Mouse (Mus musculus) adrenal gland, postnatal 36 days (tissue): ENCODE data around the gene Celf5. TPM values are rescaled to one million over a fixed set of nuclear protein-coding genes. Genes with fewer than 3 reads are reported as not detected.

Experiments
- DNase-seq, 2 experiments: peaks; one replicate each; pipeline ENCODE4 v3.0.0; 2021; ENCODE audit warnings: mixed read lengths in 1 of 2
- total RNA-seq, 2 experiments: library from RNA; stranded (reverse); gene quantifications; 2 replicates each; pipeline ENCODE4 v1.2.3; 2021

Celf5 gene
- total RNA-seq, 2 experiments from 2014 or later = 0.20 to 1.2 TPM

DNA sequence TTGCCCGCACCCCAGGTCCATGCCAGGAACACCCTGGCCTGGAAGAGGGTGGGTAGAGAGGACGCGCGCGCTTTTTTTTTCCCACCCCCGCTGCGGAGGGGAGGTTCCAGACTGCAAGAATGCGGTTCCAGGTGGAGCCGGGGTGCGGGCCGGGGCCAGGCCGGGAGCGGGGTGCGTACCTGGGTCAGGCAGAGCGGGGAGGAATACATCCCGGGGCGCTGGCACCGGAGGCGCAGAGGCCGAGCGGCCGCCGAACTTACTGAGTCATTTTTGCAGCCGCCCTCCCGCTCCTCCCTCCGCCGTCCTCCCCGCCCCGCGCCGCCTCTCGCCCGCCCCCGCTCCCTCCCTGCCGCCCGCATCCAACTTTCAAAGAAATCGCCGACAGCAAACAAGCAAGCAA lies 55.6 kb downstream of the Celf5 start:
- DNase-seq = peak; percentile 89 to 92

DNA sequence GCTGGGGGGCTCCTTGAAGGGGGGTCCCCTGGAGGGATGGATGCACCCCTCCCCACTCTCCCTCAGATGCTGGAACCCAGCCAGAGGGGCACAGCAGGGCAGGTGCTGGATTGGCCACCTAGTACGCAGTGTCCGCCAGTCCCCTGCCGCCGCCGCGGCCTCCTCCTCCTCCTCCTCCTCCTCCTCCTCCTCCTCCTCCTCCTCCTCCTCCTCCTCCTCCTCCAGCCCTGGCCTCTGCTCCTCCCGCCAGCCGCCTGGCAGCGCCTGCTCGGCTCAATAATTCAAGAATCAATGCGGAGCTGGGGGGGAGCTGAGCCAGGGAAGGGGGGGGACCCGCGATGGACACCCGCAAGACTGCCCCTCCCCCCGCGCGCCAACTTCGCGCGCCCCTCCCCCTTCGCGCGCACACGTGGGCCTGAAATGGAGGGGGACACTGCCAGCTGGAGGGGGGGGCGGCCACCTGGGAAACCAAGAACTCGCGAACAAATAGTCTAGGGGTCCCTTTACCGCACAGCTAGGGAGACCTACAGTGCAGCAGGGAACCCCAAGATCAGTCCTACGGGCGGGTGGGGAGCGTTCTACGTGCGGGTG lies 56.3 kb downstream of the Celf5 start:
- DNase-seq = peak; percentile 33 to 66

DNA sequence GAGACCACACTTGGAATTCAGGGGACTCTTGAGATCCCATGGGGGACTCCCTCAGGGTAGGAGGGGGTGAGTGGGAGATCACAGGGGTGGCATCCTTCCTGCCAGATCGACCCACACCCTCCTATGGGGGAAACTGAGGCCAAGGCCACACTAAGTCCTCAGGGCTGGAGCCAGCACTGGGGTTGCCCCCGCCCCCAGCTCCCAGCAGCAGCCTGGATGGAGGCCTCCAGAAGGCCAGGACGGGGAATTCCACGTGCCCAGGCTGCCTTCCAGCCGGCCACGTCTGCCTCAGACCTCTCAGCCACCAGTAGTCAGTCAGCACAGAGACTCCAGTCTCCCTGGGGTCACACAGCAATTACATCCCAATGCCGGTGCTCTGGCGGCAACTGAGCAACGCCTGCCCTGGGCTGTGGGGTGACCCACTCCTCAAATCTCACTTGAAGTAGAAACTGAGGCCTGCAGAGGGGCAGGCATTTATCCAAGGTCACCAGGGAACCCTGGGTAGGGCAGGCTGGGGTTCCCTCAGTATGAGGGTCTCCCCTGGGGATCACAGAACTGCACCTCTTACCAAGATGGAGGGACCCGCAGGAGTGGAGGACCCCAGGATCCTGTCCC lies 57.2 kb downstream of the Celf5 start:
- peak; percentile 68 to 80 for DNase-seq

DNA sequence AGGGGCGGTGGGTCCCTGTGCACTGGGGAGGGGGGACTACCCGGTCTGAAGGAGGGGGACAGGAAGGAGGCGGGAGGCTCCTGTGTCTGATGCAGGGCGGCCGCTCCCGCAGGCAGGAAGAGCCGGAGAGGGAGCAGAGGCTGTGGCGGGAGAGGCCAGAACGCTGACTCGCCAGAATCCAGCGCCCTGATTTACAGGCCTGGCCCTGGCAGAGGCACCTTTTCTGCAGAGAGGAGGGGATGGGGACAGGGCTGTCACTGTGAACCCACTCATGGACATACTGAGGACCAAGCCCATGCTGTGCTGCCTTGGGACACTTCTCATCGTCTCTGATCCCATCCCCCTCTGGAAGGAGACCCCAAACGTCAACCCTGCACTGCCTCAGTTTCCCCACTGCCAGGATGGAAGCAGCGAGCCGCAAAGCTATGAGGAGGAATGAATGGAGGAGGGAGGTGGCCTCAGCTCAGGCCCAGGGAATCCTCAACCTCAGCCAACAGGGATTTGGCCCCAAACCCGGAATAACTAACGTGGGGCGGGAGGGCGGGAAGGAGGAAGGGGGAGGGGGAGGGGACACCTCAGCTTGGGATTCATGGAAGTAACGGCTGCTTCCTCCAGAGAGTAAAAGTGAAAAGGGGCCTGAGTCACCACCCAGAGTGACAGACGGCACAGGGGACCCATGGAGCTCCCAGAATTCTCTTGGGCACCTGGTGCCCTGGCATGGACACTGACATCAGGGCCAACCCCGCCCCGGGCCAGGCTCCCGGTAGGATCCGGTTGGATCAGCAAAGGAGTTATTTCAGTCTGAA lies 58.1 kb downstream of the Celf5 start:
- peak; percentile 76 to 87 for DNase-seq

DNA sequence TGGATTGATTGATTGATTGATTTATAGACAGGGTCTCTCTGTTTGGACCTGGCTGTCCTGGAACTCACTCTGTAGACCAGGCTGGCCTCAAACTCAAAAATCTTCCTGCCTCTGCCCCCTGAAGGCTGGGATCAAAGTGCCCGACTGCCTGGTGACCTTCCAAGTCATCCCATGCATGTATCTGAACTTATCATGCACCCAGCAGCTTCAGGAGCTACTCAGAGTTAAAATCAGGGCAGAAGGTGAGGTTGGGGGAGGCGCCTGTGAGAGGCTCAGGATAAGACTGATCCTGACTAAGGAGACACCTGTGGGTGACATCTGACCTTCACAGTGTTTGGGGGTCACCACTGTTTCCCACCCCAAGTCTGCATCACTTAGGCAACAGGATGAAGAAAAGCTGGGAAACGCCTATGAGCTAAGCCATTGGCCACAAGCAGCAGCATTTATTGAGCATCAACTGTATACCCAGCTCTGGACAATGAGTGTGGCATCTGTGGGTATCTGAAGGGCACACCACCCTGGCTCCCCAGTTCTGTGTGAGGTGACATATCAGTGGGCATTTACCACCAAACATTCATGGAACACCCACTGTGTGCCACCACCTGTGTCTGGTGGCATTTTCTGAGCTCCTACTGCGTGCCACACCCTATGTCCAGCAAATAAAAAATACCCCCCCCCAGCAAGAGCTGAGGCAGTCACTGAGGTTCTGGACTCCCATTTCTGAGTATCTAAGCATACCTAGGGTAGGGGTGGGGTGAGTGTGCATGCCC lies 58.8 kb downstream of the Celf5 start:
- DNase-seq = peak; percentile 1 to 8

DNA sequence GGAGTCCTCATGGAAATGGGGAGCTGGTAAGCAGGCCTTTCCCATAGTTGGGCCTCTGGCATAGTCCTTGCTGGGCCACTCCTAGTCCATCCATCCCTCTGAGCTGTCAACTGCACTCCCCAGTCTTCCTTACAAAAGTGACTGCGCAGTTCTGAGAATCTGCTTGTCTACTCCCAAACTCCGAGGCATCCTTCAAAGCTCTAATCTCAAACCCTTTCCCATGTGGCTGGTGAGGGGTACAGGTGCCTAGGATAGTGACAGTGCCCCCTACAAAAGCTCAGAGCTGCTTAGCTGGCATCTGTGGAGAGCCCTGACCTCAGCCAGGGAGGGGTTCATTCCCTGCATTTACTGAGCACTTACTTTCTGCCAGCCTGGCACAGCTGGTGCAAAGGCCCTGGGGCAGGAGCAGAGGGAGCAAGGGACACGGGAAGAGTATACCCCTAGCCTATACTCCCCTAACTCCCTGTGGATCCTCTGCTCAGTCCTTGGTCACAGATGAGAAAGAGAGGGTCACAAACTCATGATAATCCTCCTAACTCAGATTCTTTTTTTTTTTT lies 59.8 kb downstream of the Celf5 start:
- DNase-seq = peak in 1 of 2 experiments; percentile 0

DNA sequence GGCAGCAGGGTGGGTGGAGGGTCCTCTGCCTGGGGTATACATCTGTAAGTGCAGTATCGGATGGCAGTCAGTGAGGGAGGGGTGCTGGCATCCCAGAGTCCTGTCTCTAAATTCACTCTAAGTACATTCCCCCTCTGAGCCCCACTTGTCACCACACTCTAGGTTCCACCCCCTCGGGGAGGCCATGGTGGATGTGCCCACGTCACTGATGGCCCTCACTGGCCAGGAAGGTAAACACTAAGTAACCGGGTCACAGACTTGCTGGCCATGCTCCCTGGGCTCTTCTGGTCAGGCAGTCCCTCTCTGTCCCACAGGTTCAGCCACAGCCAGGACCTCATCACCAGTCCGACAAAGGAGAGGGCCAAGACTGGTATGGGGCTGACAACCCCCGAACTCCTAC lies 60.3 kb downstream of the Celf5 start:
- DNase-seq = peak; percentile 7 to 15

DNA sequence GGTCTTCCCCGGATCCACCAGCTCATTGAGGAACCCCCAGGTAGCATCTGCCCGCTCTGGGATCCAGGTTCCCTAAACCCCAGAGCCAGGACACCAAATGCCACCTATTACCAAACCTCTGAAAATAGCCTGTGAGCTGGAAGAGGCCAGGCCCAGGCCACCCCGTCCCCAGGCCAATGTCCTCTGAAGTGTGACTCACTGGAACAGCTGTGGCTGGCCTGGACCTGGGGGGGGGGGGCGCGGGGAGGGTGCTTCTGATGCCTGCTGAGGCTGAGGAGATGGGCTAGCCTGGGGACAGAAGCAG lies 60.8 kb downstream of the Celf5 start:
- peak; percentile 69 for DNase-seq

DNA sequence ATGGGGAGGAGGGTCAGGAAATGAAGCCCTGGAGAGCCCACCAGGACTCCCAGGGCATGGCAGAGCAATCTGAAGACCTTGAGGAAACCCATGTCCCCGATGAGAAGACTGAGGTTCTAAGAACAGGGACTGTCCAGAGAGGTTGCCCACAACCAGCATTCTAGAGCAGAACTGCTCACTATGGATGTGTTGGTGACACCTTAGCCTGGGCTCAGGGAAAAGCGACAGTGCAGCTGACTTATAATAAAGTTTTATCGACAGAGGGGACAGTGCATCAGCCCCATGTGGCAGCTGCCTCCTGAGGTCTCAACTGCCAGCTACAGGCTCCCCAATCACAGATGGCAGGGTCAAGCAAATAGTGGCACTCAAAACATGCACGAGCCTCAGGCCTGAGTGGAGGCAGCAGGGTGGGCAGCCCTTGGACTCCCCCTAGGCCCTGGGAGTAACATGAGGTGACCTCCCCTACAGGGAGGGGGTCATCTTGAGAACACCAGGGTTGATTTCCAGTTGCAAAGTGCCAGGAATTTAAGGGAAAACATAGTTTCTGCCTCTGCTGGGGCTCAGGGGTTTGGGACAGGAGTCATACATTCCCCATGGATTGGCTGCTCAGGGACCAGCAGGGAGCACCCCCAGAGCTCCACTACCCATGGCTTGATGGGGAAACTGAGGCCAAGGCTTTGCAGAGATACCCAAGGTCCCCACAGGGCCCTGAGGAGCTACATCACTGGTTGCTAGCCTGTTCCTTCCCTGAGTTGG lies 61.3 kb downstream of the Celf5 start:
- peak; percentile 3 to 8 for DNase-seq

DNA sequence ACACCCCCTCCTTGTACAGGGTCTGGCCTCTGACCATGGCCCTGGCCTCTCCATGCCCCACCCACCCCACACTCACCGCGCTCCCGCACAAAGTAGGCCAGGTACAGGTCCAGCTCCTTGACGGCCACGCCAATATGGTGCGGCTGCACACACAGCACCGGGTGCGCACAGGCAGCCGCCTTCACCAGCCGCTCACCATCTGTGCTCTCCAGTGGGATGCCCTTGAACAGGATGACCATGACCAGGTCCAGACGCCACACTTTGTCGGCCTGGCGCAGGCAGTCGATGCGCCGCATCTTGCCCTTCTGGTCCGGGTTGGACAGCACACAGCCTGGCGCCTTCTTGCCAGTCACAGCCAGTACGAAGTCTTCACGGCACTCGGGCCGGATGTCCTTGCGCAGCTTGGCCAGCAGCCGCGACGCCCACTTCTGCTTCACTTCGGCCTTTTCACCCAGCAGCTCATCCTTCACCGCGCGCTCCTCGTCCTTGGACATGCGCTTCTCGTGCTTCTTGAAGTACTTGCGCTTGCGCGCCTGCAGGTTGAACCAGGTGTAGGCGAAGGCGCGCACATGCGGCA lies 62.2 kb downstream of the Celf5 start:
- peak; percentile 77 to 81 for DNase-seq

DNA sequence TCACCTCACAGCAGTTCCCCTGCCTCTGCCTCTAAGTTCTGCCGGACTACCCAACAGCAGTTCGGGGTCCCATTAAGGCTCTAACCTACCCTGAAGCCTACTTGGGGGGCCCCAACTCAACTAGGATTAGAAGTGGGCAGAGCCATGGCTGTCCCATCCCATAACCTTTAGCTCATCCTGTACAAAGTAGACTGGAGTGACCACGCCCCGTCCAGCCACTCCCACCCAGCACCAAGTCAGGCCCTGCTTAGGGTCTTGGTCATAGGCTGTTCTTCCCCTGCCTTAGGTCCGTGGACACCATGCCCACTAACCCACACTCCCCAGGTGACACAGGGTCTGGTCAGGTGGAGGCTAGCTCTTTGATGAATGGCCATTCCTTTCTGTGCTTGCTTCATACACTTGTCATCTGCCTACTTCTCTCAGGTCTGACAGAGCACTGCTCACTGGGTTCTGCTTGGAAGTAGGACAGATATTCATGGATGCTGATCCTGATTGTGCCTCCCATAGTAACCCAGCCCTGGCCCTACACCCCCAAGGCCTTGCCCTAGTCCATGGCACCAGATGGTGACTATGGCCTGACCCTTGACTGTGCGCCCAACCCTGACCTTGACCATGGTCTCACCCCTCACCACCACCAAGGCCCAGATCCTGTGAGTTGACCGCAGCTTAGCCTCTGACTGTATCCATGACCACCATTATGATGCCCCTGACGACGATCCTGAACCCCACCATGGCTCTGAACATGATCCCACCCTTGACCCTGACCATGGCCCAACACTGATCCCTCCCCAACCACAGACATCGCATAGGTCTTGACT lies 63.2 kb downstream of the Celf5 start:
- peak; percentile 34 to 46 for DNase-seq

DNA sequence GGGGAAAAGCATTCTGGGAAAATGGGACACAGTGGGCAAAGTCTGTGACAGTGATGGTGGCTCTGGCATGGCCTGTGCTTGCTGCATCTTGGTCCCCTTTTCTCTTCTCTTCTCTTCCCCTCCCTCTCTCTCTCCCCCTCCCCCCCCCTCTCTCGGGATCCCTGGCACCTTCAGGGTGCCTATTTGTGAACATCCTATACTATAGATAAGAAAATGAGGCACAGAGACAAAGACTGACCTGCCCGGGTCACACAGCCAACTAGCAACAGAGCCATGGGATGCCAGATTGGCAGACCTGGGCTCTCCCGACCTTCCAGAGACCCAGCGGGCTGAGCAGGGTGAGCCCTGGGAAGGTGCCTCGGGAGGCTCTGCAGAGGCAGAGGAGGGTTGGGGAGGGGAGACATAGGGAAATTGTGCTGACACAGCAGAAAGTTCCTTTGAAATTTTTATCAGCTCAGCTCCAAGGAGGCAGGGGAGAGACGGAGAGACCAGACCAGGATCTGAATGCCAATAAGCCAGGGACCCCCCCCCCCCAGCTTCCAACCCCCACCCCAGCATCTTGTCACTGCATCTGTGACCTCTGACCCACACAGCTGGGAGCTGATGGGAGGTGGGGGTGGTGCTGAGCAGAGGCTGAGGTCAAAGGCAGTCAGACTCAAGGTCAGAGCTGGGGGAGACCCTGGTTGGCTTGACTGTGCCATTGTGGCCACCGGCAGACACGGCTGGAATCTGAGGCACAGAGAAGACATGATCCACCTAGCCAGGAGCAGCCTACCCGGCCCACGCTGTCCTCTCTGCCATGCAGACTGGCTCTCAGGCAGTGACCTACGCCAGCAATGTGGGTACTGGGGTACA lies 64.1 kb downstream of the Celf5 start:
- peak; percentile 0 to 8 for DNase-seq

DNA sequence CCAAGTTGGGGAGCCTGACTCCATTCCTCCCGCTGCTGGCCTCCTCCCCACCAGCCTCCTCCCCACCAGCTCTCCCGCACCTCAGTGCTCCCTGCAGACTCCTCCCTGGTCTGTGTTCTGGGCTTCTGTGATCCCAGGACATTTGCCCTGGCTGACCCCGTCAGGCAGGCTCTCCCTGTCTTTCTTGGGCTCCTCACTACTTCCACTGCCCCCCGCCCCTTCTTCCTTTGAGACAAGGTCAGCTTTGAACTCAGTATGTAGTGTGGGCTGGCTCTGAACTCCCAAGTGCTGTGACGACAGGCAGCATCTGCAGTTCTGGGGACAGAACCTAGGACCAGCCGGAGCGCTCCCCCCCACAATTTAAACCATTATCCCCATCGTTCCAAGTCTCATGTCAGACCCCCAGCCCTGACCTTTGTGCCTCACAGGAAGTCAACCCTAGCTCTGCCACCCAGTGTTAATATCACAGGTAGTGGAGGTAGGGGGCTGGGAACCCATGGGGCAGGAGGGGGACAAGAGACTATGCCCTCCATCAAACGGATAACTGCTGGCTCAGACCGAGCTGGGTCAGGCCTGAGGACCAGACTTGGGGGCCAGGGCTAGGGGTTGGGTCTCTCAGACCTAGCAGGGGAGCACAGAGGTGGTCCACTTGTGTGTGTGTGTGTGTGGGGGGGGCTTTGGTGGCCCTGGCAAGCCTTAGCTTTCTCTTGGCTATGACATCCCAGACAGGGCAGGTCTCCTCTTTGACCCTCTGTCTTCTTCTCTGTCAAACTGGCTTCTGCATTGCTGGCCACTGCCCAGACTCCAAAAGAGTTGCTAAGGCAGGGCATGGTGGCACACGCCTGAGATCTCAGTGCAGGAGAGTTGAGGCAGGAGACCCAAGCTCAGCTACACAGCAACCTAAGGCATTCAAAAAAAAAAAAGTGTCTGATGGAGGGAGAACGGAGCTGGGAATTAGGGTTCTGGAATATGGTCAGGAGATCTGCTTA lies 65.0 kb downstream of the Celf5 start:
- peak; percentile 4 to 9 for DNase-seq

DNA sequence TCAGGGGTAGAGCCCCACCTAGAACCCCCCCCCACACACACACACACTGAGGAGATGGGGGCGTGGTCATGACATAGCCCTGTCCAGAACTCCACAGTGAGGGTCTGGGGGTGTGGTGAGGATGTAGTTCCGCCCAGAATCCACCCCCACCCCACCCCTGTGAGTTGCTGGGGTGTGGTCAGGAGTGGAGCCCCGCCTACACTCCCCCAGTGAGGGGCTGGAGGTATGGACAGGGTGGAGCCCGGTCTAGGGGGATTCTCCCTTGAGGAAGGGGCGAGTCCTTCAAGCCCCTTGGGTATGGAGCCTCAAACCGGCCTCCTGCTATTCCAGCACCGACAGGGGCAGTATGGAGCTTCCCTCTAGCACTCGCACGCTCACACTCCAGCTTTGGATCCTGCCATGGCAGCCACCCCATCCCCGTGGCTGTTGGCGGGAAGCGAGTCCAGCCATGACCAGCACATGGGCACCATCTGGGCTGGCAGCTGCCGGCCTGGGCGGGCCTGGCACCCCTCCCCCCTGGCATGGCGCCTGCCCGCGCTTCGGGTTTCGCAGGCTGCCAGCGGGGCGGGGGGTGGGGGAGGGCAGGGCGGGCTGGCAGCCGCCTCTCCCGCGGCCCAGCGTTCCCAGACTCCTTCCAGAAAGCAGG lies 65.8 kb downstream of the Celf5 start:
- peak; percentile 83 to 90 for DNase-seq

DNA sequence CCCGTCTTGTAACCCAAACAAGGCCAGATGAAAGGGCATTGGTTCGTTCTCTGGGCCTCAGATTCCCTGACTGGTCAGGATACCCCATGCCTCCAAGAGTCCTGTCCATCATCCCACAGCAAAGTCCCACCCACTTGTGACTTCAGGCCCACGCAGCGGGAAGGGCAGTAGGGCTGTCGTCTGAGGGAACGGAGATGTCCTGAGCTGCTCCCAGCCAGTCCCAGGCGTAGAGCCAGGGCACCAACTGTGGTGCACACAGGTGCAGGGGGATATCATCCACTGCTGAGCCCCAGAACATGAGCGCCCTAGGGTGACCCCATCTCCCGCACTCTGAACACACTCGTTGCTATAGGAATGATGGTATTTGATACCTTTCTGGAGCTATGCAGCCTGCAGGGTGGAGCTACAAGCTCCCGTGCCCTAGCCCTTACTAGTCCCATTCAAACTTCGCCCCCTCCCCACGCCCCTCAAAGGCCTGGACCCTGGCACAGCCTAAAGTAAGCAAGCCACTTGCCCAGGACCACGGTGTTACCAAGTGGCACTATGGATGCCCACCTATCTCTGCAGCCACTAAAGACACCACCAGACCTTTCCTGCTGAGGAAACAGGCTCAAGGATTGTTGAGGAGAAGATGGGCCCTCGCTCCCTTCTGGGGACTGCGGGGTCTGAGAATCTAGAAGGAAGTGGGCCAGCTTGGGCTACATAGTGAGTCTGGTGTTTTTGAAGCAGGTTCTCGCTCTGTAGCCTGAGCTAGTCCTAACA lies 66.8 kb downstream of the Celf5 start:
- DNase-seq = peak in 1 of 2 experiments; percentile 27

DNA sequence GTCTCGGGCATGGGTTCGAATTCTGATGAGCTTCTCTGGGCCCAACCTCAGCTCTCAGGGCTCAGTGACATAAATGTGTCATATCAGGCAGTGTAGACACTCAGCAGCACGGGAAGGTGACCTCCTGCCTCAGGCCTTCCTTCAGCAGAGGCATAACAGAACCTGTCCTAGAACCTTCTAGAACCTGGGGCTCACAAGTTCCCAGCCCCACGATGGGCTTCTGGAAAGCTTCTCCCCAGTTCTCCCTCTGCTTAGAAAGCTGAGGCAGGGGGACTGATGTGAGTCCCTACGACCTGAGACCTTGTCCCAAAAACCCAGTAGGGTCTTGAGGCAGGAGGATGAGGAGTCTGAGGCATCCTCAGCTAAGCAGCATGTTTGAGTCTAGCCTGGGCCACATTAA lies 67.4 kb downstream of the Celf5 start:
- DNase-seq = no peak

DNA sequence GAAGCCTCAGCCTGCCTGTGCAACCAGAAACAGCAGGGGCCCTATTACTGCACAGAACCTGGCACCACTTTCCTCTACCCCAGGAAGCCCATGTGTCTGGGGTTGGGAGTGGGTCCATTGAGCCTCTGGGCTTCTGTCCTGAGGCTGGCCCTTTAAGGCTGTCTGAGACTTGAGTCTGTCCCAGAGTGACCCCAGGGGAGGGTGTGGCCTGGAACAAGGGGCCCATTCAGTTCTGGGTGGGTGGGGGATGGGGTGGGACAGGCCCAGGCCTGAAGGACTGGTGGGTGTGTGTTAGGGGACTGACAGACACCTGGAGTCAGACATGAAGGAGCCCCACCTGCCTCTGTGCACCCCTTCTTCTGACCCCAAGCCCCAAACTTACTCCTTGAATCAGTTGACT lies 67.8 kb downstream of the Celf5 start:
- DNase-seq = peak in 1 of 2 experiments; percentile 70
